Mouse (Mus musculus): ENCODE measurements around the gene Gcsh. TPM values are rescaled to one million over a fixed set of nuclear protein-coding genes. Genes with fewer than 3 reads are reported as not detected.

The Gcsh gene
- total RNA-seq, 4 experiments from 2014 or later = 46.0 to 53.2 (median 48.7) TPM

Other genes starting within 250 kb of the Gcsh start
- 10 to 100 TPM; 11.8 to 13.6 (median 13.1) TPM for gene Cmc2, start 72.1 kb downstream of the Gcsh start, total RNA-seq (2022)
- 1 to 10 TPM; 1.1 to 1.9 (median 1.6) TPM for gene Cenpn, start 71.8 kb downstream of the Gcsh start, total RNA-seq (2022)
- gene Atmin, start 50.1 kb downstream of the Gcsh start, total RNA-seq (2022) = 10 to 100 TPM; 44.4 to 47.7 (median 45.2) TPM
- gene 1700030J22Rik, start 14.6 kb downstream of the Gcsh start, total RNA-seq (2022) = 10 to 100 TPM in 1 of 4 experiments, 1 to 10 TPM in 3; 7.3 to 10.6 (median 8.6) TPM
- under 1 TPM in 3 of 4 experiments, not detected in 1; 0.06 to 0.27 (median 0.11) TPM for gene Pkd1l2, start 88.9 kb upstream of the Gcsh start, total RNA-seq (2022)
- under 1 TPM in 3 of 4 experiments, not detected in 1; 0.14 to 0.47 (median 0.20) TPM for gene Bco1, start 102.3 kb upstream of the Gcsh start, total RNA-seq (2022)
- 10 to 100 TPM; 18.1 to 20.3 (median 19.0) TPM for gene Gan, start 164.6 kb upstream of the Gcsh start, total RNA-seq (2022)